Mouse (Mus musculus): ENCODE results near the gene Clcn2. TPM values are rescaled to one million over a fixed set of nuclear protein-coding genes. Genes with fewer than 3 reads are reported as not detected.
A peak's percentile ranks its signal among the peaks of the same experiment; 100 is the strongest.

The Clcn2 gene
- total RNA-seq (2017): 2.8 and 4.2 TPM in 2 replicates

DNA sequence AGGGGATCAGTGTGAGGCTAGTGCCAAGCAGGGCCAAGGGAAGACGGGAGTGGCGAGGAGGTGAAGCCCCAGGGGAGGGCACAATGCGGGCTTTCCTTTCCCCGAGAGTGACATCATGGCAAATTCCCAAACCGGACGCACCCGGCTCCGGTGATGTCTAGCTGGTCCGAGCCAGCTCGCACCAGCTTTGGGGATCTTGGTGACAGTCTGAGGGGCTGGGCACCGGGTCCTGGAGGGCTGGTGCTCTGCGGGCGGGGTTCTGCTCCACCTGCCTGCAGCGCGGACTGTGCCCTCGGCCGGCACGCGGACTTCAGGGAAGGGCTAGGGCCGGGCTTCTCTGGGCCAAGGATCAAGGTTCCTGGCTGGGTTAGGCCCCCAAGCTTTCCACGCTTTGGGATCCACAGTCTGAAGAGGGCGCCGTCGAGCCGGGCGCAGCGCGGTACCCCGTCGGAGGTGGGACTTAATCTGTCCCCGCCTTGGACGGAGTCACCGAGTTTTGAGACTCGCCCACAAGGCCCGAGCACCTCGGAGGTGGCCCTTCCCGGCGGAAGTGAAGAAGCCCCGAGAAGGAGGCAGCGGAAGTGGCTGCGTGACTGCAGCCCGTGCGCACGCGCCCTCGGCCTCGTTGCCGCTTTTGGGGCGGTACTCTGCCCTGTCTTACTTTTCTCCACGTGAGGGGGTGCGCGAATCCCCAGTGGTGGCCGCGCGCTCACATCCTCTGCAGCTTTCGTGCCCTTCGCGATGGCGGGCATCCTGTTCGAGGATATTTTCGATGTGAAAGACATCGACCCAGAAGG is at the start of gene Clcn2, which contains the start of gene Polr2h:
Gene Clcn2 (minus strand): TSS at position 566 of the 797 bp plus-strand sequence.
Gene Polr2h (plus strand): TSS at position 485 of the 797 bp plus-strand sequence.
- peak; percentile 83 to 91 for ATAC-seq (replicated peaks in 1 of 2; ENCODE audit: insufficient read depth in 1 of 2, low FRiP score in 2 of 2, low TSS enrichment in 1 of 2, low read depth in 1 of 2, poor library complexity in 2 of 2, severe bottlenecking in 2 of 2)

DNA sequence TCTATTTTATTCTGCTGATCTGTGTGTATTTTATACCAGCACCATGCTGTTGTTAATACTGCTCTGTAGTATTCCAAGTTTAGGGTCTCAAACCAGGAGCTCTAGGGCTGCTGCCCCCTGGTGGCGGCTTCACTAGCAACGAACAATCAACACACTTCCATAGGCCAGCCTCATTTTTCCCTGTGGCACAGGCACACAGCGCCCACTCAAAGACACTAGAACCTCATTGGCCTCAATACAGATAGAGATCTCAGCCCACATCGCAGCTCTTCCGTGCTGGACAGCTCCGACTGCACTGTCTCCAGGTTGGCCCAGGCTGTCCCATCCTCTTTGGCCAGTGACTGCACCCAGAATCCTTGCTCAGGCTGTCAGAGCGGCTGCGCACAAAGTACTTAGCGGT is 47.7 kb upstream of the Clcn2 start:
- ATAC-seq (replicated peaks in 1 of 2; ENCODE audit: insufficient read depth in 1 of 2, low FRiP score in 2 of 2, low TSS enrichment in 1 of 2, low read depth in 1 of 2, poor library complexity in 2 of 2, severe bottlenecking in 2 of 2): peak in 1 of 2 experiments; percentile 42; a peak in 1 of 4 replicates

DNA sequence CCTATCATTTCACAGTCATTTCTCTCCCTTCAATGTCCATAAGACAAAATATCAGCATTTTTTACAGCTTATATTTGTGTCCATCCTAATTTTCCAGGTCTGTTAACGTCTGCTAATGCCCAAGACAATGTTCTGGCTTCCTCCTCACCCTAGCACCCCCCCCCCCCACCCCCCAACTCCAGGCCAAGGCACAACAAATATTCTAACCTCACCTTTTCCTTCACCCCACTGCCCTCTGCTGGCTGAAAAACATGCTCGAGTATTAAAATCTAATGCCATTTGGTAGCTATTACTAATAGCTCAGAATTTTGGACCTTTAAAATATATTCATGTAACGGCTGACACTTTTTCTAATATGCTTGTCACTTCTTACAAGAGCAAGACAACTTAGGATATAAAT is 44.1 kb upstream of the Clcn2 start:
- ATAC-seq (replicated peaks in 1 of 2; ENCODE audit: insufficient read depth in 1 of 2, low FRiP score in 2 of 2, low TSS enrichment in 1 of 2, low read depth in 1 of 2, poor library complexity in 2 of 2, severe bottlenecking in 2 of 2): no peak

DNA sequence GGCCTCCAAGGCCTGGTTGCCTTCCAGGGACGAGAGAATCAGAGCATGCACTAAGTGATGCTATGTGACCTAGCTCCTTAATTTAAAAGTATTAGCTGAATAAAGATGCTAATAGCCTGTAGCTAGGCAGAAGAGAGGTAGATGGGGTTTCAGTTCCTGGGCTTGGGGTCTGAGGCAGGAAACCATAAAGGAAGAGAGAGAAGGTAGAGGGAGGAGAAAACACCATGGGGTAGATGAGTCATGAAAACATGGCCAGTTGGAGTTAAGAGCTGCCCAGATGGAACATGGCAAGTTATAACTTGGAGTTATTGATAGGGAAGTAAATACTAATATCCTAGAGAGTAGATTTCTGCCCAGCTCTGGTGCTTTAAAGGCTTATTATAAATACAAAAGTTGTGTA is 39.8 kb upstream of the Clcn2 start:
- no peak for ATAC-seq (replicated peaks in 1 of 2; ENCODE audit: insufficient read depth in 1 of 2, low FRiP score in 2 of 2, low TSS enrichment in 1 of 2, low read depth in 1 of 2, poor library complexity in 2 of 2, severe bottlenecking in 2 of 2)

DNA sequence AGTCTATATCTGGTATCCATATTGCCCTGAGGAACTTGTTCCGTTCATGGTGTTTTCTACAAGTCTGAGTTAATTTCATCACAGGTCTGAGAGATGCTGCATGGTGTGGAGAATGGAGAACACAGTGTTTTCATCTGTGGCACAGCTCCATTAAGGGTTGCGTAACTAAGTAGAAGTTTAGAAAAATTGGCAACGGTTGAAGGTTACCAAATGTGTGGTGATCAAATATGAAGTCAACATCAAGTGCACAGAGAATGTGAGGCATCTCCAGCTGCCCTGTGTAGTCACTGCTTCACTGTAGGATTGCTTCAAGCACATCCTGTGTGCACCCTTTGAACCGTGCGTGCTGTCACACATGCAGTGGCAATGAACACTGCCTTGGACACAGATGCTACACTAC is 38.5 kb upstream of the Clcn2 start:
- no peak for ATAC-seq (replicated peaks in 1 of 2; ENCODE audit: insufficient read depth in 1 of 2, low FRiP score in 2 of 2, low TSS enrichment in 1 of 2, low read depth in 1 of 2, poor library complexity in 2 of 2, severe bottlenecking in 2 of 2)

DNA sequence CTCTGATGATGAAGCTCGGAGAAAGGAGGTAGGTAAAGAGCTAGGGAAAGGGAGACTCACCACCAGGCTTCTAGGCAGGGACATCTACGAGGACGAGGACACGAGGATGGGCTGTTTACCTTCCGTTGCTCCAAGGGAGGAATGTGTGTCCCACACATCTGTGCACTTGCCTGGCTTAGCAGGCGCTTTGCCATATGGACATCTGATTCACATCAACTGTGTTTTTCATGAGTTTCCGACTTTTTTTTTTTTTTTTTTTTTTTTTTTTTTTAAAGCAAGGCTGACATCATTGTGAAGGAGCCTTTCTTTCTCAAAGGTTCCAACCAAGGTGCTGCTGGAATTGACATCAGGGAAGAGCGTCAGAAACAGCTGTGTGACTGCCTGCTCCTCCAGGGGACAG is 33.0 kb upstream of the Clcn2 start:
- ATAC-seq (replicated peaks in 1 of 2; ENCODE audit: insufficient read depth in 1 of 2, low FRiP score in 2 of 2, low TSS enrichment in 1 of 2, low read depth in 1 of 2, poor library complexity in 2 of 2, severe bottlenecking in 2 of 2): no peak

DNA sequence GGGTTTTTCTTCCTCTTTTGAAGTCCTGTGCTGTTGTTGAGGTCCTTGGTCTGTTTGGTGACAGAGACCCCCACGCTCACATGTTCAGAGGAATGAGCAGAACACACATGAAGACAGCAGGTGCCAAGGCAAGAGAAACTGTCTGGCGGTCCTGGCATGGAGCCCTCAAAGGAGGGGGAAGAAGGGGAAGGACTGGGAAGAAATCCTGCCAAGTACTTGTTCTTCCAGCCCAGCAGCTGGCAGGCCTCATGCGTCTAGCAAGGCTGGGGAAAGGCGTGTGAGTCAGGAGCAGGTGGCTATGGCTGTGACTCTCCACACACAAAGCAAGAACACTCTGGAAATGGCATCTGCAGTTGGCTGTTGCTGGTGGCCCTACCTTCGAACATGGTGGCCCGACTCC is 29.1 kb upstream of the Clcn2 start:
- ATAC-seq (replicated peaks in 1 of 2; ENCODE audit: insufficient read depth in 1 of 2, low FRiP score in 2 of 2, low TSS enrichment in 1 of 2, low read depth in 1 of 2, poor library complexity in 2 of 2, severe bottlenecking in 2 of 2): peak in 1 of 2 experiments; percentile 42; a peak in 2 of 4 replicates

DNA sequence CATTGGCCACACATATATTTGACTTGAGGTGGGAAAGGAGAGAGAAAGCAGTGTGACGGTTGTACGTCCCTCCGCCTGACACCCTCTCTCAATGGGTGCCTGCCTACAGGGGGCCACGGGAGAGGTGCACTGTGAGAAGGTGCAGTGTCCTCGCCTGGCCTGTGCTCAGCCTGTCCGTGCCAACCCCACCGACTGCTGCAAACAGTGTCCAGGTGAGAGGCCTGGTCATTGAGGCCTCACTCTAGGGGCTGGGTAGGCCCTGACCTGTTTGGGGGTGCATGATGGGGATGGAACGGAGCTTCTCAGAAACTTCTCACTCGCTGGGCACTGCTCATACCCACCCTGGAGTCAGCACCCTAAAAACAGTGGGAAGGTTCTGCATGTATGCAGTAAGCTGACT is 22.3 kb upstream of the Clcn2 start:
- ATAC-seq (replicated peaks in 1 of 2; ENCODE audit: insufficient read depth in 1 of 2, low FRiP score in 2 of 2, low TSS enrichment in 1 of 2, low read depth in 1 of 2, poor library complexity in 2 of 2, severe bottlenecking in 2 of 2): no peak

DNA sequence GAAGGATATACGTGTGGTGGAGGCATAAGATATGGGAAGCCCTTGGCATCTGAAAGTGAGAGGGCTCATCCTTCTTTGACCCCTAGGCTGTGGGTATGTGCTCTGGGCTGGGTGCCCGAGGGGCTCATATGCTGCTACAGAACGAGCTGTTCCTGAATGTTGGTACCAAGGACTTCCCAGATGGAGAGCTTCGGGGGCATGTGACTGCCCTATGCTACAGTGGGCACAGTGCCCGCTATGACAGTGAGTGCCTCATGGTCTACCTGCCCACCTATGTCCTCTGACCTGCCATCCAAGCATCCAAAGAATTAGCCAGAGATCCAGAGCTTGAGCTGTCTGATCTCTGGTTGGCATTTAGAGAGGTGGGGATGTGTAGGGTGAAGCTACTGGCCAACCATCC is 19.3 kb upstream of the Clcn2 start:
- ATAC-seq (replicated peaks in 1 of 2; ENCODE audit: insufficient read depth in 1 of 2, low FRiP score in 2 of 2, low TSS enrichment in 1 of 2, low read depth in 1 of 2, poor library complexity in 2 of 2, severe bottlenecking in 2 of 2): no peak

DNA sequence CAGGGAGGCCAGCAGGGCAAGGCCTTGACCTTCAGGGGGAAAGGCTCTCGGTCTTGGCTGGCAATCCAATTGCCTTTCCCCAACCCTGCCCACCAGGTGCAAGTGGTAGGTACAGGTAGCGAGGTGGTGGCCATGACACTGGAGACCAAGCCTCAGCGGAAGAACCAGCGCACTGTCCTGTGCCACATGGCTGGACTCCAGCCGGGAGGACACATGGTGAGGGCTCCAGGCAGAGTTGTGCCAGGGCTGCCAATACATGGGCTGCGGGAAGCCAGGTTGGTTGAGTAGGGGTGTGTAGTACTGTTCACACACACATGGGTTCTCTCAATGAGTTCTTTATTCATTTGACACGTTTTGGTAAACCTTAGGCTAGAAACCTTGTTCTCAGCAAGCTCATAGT is 18.6 kb upstream of the Clcn2 start:
- ATAC-seq (replicated peaks in 1 of 2; ENCODE audit: insufficient read depth in 1 of 2, low FRiP score in 2 of 2, low TSS enrichment in 1 of 2, low read depth in 1 of 2, poor library complexity in 2 of 2, severe bottlenecking in 2 of 2): no peak

DNA sequence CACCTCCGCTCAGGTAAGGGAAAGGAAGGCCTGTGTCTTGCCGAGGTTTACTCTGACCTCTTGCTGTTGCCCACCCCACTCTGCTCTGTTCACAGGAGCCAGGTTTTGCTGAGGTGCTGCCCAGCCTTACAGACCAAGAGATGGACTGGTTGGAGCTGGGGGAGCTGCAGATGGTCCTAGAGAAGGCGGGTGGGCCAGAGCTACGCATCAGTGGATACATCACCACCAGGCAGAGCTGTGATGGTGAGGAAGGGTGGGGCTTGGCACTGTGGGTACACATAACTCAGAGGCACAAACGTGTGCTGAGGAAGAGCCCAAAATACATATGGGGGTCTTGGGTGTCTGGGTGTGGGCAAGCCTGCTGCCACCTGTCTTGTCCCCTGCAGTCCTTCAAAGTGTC is 18.1 kb upstream of the Clcn2 start:
- no peak for ATAC-seq (replicated peaks in 1 of 2; ENCODE audit: insufficient read depth in 1 of 2, low FRiP score in 2 of 2, low TSS enrichment in 1 of 2, low read depth in 1 of 2, poor library complexity in 2 of 2, severe bottlenecking in 2 of 2)

DNA sequence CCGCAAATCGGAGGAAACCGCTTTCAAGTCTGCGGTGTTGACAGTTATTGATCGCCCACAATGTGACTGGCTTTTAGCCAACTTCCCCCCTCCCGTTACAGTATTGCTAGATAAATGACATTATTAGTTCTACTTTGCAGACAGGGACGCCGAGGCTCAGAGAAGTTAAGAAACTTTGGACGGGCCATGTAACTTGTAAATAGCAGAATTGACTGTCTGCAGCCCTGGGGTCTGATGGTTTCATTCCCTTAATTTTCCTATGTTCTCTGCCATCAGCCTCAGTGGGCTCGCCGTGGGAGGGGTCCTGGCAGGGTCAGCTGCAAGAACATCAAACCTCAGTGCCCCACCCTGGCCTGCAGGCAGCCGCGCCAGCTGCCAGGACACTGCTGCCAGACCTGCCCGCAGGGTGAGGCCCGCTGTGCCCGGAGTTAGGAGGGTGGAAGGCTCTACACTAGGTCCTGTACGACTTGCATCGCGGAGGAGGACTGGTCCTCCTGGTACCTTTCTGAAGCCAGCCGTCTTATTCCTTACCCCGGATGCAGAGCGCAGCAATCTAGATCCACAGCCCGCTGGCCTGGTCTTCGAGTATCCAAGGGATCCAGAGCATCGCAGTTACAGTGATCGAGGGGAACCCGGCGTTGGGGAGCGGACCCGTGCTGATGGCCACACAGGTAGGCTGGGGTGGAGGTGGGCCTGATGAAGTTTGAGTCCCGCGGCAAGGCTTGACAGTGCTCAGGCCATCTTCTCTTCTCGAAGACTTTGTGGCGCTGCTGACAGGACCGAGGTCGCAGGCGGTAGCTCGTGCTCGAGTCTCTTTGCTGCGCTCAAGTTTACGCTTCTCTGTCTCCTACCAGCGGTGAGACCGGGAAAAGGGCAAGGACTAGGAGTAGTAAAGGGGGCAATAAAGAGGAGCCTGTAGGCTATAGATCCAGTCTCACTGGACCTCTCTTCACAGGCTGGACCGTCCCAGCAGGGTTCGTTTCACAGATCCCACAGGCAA is 16.5 kb upstream of the Clcn2 start, which contains the start of gene Thpo:
Gene Thpo (minus strand): TSS at position 781 of the 1,000 bp plus-strand sequence.
- ATAC-seq (replicated peaks in 1 of 2; ENCODE audit: insufficient read depth in 1 of 2, low FRiP score in 2 of 2, low TSS enrichment in 1 of 2, low read depth in 1 of 2, poor library complexity in 2 of 2, severe bottlenecking in 2 of 2): no peak; a peak in 1 of 4 replicates

DNA sequence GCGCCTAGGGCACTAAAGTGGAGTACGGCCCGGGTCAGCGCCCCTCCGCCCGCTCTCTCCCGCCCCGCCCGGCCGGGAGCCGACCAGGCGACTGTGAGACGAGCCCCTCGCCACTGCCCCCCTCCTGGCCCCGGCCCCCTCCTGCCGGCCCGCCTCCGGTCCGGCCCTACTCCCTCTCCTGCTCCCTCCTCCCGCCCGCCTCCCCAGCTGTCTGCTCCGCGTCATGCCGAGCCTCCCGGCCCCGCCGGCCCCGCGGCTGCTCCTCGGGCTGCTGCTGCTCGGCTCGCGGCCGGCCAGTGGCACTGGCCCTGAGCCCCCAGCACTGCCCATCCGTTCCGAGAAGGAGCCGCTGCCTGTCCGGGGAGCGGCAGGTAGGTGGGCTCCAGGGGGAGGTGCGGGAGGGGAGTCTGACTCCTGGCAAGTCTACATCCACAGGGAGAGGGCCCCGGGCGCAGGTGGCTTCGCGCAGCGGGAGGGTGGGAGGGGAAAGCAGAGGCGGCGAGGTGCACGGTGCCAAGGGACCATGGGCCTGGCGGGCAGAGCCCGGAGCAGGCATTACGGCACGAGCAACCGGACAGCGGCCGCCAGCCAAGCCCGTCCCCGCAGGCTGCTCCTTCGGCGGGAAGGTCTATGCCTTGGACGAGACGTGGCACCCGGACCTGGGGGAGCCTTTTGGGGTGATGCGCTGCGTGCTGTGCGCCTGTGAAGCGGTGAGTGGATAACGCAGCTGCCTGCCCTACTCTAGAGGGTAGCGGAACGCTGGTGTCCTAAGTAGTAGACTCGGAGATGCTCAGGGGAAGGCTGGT is 15.6 kb upstream of the Clcn2 start, which contains the start of gene Chrd:
Gene Chrd (plus strand): TSS at position 203 of the 806 bp plus-strand sequence.
- ATAC-seq (replicated peaks in 1 of 2; ENCODE audit: insufficient read depth in 1 of 2, low FRiP score in 2 of 2, low TSS enrichment in 1 of 2, low read depth in 1 of 2, poor library complexity in 2 of 2, severe bottlenecking in 2 of 2): peak in 1 of 2 experiments; percentile 23; a peak in 2 of 4 replicates

DNA sequence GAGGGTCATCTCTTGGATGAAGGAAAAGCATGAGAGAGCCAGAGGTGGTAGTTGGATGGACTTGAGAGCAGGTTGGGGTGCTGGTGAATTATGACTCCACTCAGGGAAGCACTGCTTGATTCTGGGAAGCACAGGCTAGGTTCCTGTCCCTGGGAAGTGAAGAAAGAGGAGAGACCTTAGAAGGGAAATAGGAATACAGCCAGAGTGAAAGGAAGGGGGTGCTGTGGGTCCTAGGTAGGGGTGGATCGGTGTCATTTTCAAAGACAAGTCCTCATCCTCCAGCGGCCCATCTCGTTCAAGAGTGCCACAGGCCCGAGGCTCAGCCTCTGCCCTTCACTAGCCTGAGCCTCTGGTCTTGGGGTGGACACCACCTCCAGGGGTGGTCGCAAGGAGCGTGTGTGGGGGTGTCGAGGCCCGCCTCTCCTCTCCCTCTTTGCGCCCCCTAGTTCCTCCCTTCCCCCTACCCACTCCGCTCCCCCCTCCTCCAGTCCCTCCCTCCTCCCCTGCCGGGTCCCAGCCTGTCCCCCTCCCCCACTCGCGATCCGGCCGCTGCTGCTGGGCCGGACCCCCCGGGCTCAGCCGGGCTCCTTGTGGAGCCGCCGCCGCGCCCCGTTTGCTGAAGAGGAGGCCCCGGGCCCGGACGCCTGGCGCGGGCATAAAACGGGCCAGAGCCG is 14.8 kb upstream of the Clcn2 start:
- ATAC-seq (replicated peaks in 1 of 2; ENCODE audit: insufficient read depth in 1 of 2, low FRiP score in 2 of 2, low TSS enrichment in 1 of 2, low read depth in 1 of 2, poor library complexity in 2 of 2, severe bottlenecking in 2 of 2): no peak

DNA sequence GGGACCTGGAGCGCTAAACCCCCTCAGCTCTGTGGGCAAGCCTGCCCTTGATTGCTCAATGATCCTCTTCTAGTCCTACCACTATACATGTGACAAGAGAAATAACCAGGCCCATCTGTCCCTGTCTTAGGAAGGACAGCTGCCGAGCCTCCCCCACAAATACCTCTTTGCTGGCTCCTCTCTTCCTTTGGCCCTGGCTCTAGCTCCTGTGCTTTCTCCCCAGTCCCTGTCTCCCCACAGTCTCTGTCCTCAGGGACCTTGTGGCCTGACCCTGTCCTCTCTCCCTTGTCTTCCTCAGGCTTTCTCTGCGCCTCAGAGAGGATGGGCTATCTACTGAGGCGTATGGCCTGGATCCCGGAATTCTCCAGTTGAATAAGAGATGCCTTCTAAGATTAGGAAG is 14.1 kb upstream of the Clcn2 start:
- ATAC-seq (replicated peaks in 1 of 2; ENCODE audit: insufficient read depth in 1 of 2, low FRiP score in 2 of 2, low TSS enrichment in 1 of 2, low read depth in 1 of 2, poor library complexity in 2 of 2, severe bottlenecking in 2 of 2): no peak

DNA sequence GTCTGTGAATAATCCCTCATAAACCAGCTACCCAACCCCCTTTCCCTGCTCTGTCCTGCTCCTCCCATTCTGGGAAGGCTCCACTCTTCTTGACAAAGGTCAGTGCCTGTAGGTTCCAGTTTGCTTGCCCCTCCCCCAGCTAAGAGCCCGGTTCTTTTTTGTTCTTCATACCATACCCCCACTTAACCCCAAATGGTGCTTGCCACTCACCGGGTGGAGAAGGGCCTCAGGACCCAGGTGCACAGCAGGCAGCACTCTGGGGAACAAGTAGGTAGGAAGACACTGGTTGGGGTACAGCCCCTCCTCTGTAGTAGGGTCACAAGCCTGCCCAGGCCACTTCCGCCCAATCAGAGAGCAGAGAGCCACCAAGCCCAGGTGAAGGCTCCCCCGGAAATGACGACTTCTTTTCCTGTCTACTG is 12.8 kb upstream of the Clcn2 start:
- ATAC-seq (replicated peaks in 1 of 2; ENCODE audit: insufficient read depth in 1 of 2, low FRiP score in 2 of 2, low TSS enrichment in 1 of 2, low read depth in 1 of 2, poor library complexity in 2 of 2, severe bottlenecking in 2 of 2): no peak

DNA sequence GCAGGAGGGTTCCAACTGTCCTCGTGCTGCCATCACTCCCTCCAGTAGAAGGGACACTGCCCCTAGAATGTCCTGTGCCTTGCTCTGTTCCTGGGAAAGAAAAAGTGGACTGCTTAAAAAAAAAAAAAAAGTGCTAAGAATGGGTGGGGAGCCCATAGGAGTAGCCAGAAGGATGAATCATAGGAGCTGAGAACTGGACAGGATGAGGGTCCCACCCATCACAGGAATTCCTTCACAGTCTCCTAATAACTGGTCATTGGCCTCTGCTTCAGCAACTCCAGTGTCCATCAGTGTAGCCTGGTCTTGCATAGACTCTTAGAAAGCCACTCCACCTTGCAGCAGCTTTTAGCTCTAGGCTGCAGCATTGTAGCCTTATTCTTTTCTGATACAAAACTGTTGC is 8.8 kb upstream of the Clcn2 start:
- ATAC-seq (replicated peaks in 1 of 2; ENCODE audit: insufficient read depth in 1 of 2, low FRiP score in 2 of 2, low TSS enrichment in 1 of 2, low read depth in 1 of 2, poor library complexity in 2 of 2, severe bottlenecking in 2 of 2): no peak
